Mouse (Mus musculus): ENCODE measurements around the gene Chd6. TPM values are rescaled to one million over a fixed set of nuclear protein-coding genes. Genes with fewer than 3 reads are reported as not detected.

Chd6 gene
- polyA plus RNA-seq, 1 experiment = 5.1 TPM

DNA sequence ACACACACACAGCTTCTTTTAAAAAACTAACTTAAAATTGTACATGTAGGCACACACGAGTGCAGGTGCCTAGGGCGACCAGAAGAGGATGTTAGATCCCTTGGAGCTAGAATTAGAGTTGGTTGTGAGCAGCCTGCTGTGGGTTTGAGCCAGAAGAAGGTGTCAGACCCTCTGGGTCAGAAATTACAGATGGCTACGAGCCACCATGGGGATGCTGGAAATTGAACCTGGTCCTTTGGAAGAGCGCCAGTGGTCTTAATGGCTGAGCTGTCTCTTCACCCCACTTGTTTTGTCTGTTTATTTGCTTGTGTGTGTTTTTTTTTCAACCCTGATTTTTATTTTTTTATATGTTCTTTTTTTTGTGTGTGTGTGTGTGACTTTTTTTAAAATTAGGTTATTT is 174.4 kb downstream of the Chd6 start:
- no peak for TF ChIP-seq CEBPB (IDR thresholded peaks at IDR 0.05; ENCODE audit: insufficient read depth, poor library complexity, severe bottlenecking)
- TF ChIP-seq MAX (IDR thresholded peaks at IDR 0.05; ENCODE audit: low read depth) = no peak
- no peak for TF ChIP-seq USF1 (IDR thresholded peaks at IDR 0.05; ENCODE audit: low read depth)
- TF ChIP-seq MYOG (IDR thresholded peaks at IDR 0.05; ENCODE audit: control insufficient read depth in 1 of 3, insufficient read depth in 1 of 3, insufficient read length in 2 of 3, low read depth in 2 of 3) = no peak
- no peak for TF ChIP-seq POLR2AphosphoS2 (IDR thresholded peaks at IDR 0.05; ENCODE audit: insufficient read length, low read depth)
- no peak for TF ChIP-seq TCF3 (IDR thresholded peaks at IDR 0.05; ENCODE audit: insufficient read length, low read depth)
- no peak for TF ChIP-seq TCF12 (IDR thresholded peaks at IDR 0.05; ENCODE audit: insufficient read depth, poor library complexity, severe bottlenecking)
- no peak for TF ChIP-seq POLR2A (IDR thresholded peaks at IDR 0.05; ENCODE audit: insufficient read length, low read depth)
- TF ChIP-seq SRF (IDR thresholded peaks at IDR 0.05; ENCODE audit: control insufficient read depth, insufficient read length, low read depth) = no peak
- no peak for TF ChIP-seq E2F4 (IDR thresholded peaks at IDR 0.05; ENCODE audit: insufficient read depth)
- no peak for TF ChIP-seq MYOD1 (IDR thresholded peaks at IDR 0.05; ENCODE audit: control insufficient read depth in 1 of 3, insufficient read length in 2 of 3, low read depth in 2 of 3)
- TF ChIP-seq REST (IDR thresholded peaks at IDR 0.05; ENCODE audit: insufficient read depth, insufficient read length) = no peak
- no peak overlapping the region for H3ac ChIP-seq (ENCODE audit: control insufficient read depth, insufficient read length)
- no peaks in the 10 kb centered on the region for H3K79me2 ChIP-seq (ENCODE audit: control insufficient read depth, insufficient read depth)

DNA sequence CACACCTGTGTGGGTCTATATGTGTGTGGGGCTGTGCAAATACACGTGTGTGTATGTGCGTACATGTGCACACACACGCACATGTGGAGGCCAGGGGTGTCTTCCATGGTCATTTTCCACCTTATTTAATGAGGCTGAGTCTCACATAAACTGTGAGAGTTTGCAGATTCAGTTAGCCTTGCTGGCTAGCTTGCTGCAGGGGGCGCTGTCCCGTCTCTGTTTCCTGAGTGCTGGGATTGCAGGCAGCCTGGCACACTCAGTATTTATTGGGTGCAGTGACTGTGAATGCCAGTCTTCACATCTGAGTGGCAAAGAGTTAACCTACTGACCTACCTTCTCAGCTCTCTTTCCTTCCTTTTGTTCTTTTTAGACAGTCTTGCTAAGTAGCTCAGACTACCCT is 175.0 kb downstream of the Chd6 start:
- H3K79me2 ChIP-seq (ENCODE audit: control insufficient read depth, insufficient read depth) = no peaks in the 10 kb centered on the region
- no peak overlapping the region for H3ac ChIP-seq (ENCODE audit: control insufficient read depth, insufficient read length)
- H3K36me3 ChIP-seq (ENCODE audit: control insufficient read depth, insufficient read depth) = no peaks in the 10 kb centered on the region
- no peak overlapping the region for H3K4me2 ChIP-seq (ENCODE audit: low read depth)
- H3K4me3 ChIP-seq = no peak overlapping the region
- no peak for TF ChIP-seq SRF (IDR thresholded peaks at IDR 0.05; ENCODE audit: control insufficient read depth, insufficient read length, low read depth)
- no peak for TF ChIP-seq E2F4 (IDR thresholded peaks at IDR 0.05; ENCODE audit: insufficient read depth)
- no peak for TF ChIP-seq TCF3 (IDR thresholded peaks at IDR 0.05; ENCODE audit: insufficient read length, low read depth)
- TF ChIP-seq MAX (IDR thresholded peaks at IDR 0.05; ENCODE audit: low read depth) = no peak
- no peak for TF ChIP-seq REST (IDR thresholded peaks at IDR 0.05; ENCODE audit: insufficient read depth, insufficient read length)
- TF ChIP-seq MYOG (IDR thresholded peaks at IDR 0.05; ENCODE audit: control insufficient read depth in 1 of 3, insufficient read depth in 1 of 3, insufficient read length in 2 of 3, low read depth in 2 of 3) = no peak
- no peak for TF ChIP-seq USF1 (IDR thresholded peaks at IDR 0.05; ENCODE audit: low read depth)
- no peak for TF ChIP-seq POLR2AphosphoS2 (IDR thresholded peaks at IDR 0.05; ENCODE audit: insufficient read length, low read depth)
- TF ChIP-seq TCF12 (IDR thresholded peaks at IDR 0.05; ENCODE audit: insufficient read depth, poor library complexity, severe bottlenecking) = no peak
- TF ChIP-seq MYOD1 (IDR thresholded peaks at IDR 0.05; ENCODE audit: control insufficient read depth in 1 of 3, insufficient read length in 2 of 3, low read depth in 2 of 3) = no peak
- no peak for TF ChIP-seq CEBPB (IDR thresholded peaks at IDR 0.05; ENCODE audit: insufficient read depth, poor library complexity, severe bottlenecking)
- TF ChIP-seq POLR2A (IDR thresholded peaks at IDR 0.05; ENCODE audit: insufficient read length, low read depth) = no peak
- no peaks in the 10 kb centered on the region for H3K27me3 ChIP-seq (ENCODE audit: control insufficient read depth, insufficient read depth, insufficient read length)

More for the DNA sequence above, 174.4 kb downstream of the Chd6 start:
- Histone ChIP-seq H3K27me3 (ENCODE audit: control insufficient read depth, insufficient read depth, insufficient read length) (no peaks in the 10 kb centered on the region), H3K4me2 (ENCODE audit: low read depth) (no peak overlapping the region), H3K36me3 (ENCODE audit: control insufficient read depth, insufficient read depth) (no peaks in the 10 kb centered on the region), H3K4me3 (no peak overlapping the region)

DNA sequence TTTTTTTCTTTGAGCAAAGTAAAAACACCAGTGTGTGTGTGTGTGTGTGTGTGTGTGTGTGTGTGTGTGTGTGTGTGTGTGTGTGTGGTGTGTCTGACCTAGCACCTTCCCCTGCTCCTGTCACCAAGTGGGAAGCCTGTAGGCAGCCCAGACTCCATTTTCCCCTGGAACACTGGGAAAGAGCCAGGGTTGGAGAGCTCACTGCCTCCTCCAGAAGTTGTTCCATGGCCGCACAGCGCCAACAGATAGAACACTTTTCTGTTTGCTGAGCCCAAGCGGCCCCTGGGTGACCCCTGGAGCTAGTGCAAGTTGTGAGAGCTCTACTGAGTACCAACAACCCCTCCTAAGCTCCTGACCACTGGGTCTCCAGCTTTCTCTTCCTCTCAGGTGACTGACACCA is 175.9 kb downstream of the Chd6 start:
- no peak for TF ChIP-seq MYOD1 (IDR thresholded peaks at IDR 0.05; ENCODE audit: control insufficient read depth in 1 of 3, insufficient read length in 2 of 3, low read depth in 2 of 3)
- no peak for TF ChIP-seq USF1 (IDR thresholded peaks at IDR 0.05; ENCODE audit: low read depth)
- no peak for TF ChIP-seq SRF (IDR thresholded peaks at IDR 0.05; ENCODE audit: control insufficient read depth, insufficient read length, low read depth)
- TF ChIP-seq POLR2A (IDR thresholded peaks at IDR 0.05; ENCODE audit: insufficient read length, low read depth) = no peak
- TF ChIP-seq REST (IDR thresholded peaks at IDR 0.05; ENCODE audit: insufficient read depth, insufficient read length) = no peak
- no peak for TF ChIP-seq E2F4 (IDR thresholded peaks at IDR 0.05; ENCODE audit: insufficient read depth)
- no peak for TF ChIP-seq MAX (IDR thresholded peaks at IDR 0.05; ENCODE audit: low read depth)
- no peak for TF ChIP-seq TCF3 (IDR thresholded peaks at IDR 0.05; ENCODE audit: insufficient read length, low read depth)
- TF ChIP-seq POLR2AphosphoS2 (IDR thresholded peaks at IDR 0.05; ENCODE audit: insufficient read length, low read depth) = no peak
- no peak overlapping the region for H3K4me2 ChIP-seq (ENCODE audit: low read depth)
- no peak overlapping the region for H3K4me3 ChIP-seq

DNA sequence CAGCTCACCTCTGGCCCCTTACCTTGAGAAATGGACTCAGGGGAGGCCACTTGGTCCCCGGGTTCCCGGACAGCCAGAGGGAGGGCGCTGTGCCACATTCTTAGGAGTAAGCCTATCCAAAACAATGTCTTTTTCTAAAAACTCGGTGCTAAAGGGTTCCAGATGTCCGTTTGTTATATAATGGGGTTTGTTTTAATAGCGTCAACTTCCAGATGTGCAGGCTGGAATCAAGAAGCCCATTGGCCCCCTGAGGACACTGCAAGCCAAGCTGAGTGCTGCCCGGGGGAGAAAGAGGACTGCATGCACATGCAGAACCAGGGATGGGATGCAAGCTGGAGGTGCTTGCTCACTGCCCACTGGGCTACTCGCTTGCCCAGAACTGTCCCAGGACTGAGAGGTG is 176.6 kb downstream of the Chd6 start:
- H3K36me3 ChIP-seq (ENCODE audit: control insufficient read depth, insufficient read depth) = no peaks in the 10 kb centered on the region
- H3K4me2 ChIP-seq (ENCODE audit: low read depth) = no peak overlapping the region
- no peaks in the 10 kb centered on the region for H3K79me2 ChIP-seq (ENCODE audit: control insufficient read depth, insufficient read depth)
- TF ChIP-seq CEBPB (IDR thresholded peaks at IDR 0.05; ENCODE audit: insufficient read depth, poor library complexity, severe bottlenecking) = no peak
- no peak for TF ChIP-seq REST (IDR thresholded peaks at IDR 0.05; ENCODE audit: insufficient read depth, insufficient read length)
- no peak for TF ChIP-seq MYOD1 (IDR thresholded peaks at IDR 0.05; ENCODE audit: control insufficient read depth in 1 of 3, insufficient read length in 2 of 3, low read depth in 2 of 3)
- no peak for TF ChIP-seq MAX (IDR thresholded peaks at IDR 0.05; ENCODE audit: low read depth)
- no peak for TF ChIP-seq TCF3 (IDR thresholded peaks at IDR 0.05; ENCODE audit: insufficient read length, low read depth)
- no peak for TF ChIP-seq E2F4 (IDR thresholded peaks at IDR 0.05; ENCODE audit: insufficient read depth)
- no peak for TF ChIP-seq MYOG (IDR thresholded peaks at IDR 0.05; ENCODE audit: control insufficient read depth in 1 of 3, insufficient read depth in 1 of 3, insufficient read length in 2 of 3, low read depth in 2 of 3)
- TF ChIP-seq SRF (IDR thresholded peaks at IDR 0.05; ENCODE audit: control insufficient read depth, insufficient read length, low read depth) = no peak
- TF ChIP-seq POLR2A (IDR thresholded peaks at IDR 0.05; ENCODE audit: insufficient read length, low read depth) = no peak
- TF ChIP-seq POLR2AphosphoS2 (IDR thresholded peaks at IDR 0.05; ENCODE audit: insufficient read length, low read depth) = no peak
- no peak for TF ChIP-seq TCF12 (IDR thresholded peaks at IDR 0.05; ENCODE audit: insufficient read depth, poor library complexity, severe bottlenecking)
- no peak for TF ChIP-seq USF1 (IDR thresholded peaks at IDR 0.05; ENCODE audit: low read depth)
- no peak overlapping the region for H3K4me3 ChIP-seq
- H3ac ChIP-seq (ENCODE audit: control insufficient read depth, insufficient read length) = no peak overlapping the region
- H3K27me3 ChIP-seq (ENCODE audit: control insufficient read depth, insufficient read depth, insufficient read length) = no peaks in the 10 kb centered on the region

More for the DNA sequence above, 175.9 kb downstream of the Chd6 start:
- Histone ChIP-seq H3K79me2 (ENCODE audit: control insufficient read depth, insufficient read depth) (no peaks in the 10 kb centered on the region), H3K27me3 (ENCODE audit: control insufficient read depth, insufficient read depth, insufficient read length) (no peaks in the 10 kb centered on the region), H3K36me3 (ENCODE audit: control insufficient read depth, insufficient read depth) (no peaks in the 10 kb centered on the region), H3ac (ENCODE audit: control insufficient read depth, insufficient read length) (no peak overlapping the region)
